Mouse (Mus musculus) ovary, adult 10 weeks (tissue): ENCODE results near the gene Mta1. TPM values are rescaled to one million over a fixed set of nuclear protein-coding genes. Genes with fewer than 3 reads are reported as not detected.

Experiments
- polyA plus RNA-seq: library from polyadenylated mRNA; stranded (reverse); fragments of 350-450 nt; fragmentation: Illumina TruSeq; extraction: RNeasy Lipid Tissue Mini Kit (QIAGEN cat#74804); gene quantifications from one replicate; pipeline ENCODE4 v1.2.3, GENCODE M21; 2014

Mta1 gene
- polyA plus RNA-seq, result 22.5 TPM

DNA sequence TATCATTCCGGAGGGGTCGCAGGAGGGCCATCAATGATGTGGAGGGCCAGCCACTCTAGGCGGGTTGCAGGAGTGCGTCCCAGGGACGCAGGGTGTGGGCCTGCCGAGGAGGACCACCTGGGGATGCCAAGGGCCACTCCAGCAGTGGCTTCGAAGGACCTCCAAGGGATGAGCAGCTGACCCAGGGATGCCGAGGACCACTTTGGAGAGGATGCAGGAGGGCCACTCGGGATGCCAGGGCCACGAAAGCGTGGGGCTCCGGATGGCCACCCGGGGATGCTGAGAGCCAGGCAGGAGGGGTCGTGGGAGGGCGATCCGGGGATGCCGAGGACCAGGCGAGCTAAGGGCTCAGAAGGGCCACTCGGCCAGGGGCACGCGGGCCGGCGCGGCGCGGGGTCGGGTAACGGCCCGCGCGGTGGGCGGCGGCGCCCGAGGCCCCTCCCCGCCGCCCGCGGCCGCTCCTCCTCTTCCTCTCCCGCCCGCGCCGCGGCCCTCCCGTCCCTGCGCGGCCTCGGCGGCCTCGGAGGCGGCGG is at the start of gene Mta1:
Mta1 (plus strand) TSS at position 530 of the 533 bp plus-strand sequence.

DNA sequence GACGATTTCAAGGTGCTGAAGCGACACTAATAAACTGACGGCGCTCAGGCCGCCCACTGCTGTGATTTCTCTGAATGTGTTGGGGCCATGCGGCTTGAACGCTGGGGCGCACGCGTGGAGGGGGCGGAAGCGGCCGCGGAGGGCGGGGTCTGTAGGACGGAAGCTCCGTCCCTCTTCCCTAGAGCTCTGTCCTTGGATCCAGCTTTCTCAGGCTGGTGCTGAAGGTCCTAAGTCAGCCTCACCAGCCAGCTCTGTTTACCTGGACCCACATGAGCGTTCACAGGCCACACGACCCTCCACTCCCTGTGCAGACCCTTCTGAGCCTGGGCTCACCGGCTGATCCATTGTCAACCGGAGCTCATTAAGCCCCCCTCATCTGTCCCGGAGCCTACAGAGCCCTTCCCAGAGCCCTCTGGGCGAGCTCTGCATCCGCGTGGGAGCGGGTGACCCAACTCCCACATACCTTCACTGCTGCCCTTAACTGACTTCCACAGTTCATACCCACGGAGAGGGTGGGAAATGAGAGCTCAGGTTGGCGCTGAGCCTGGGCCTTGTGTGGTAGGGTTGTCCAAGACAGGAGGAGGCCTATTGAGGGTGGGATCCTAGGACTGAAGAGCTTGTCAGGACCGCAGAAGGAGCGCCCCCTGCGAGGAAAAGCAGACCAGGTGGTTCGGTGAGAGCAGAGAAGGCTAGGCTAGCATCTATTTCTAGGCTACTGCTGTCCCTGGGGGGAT is 23.6 kb upstream of the Mta1 start, which contains the start of gene Tex22:
Tex22 (plus strand) TSS at position 174 of the 734 bp plus-strand sequence.

DNA sequence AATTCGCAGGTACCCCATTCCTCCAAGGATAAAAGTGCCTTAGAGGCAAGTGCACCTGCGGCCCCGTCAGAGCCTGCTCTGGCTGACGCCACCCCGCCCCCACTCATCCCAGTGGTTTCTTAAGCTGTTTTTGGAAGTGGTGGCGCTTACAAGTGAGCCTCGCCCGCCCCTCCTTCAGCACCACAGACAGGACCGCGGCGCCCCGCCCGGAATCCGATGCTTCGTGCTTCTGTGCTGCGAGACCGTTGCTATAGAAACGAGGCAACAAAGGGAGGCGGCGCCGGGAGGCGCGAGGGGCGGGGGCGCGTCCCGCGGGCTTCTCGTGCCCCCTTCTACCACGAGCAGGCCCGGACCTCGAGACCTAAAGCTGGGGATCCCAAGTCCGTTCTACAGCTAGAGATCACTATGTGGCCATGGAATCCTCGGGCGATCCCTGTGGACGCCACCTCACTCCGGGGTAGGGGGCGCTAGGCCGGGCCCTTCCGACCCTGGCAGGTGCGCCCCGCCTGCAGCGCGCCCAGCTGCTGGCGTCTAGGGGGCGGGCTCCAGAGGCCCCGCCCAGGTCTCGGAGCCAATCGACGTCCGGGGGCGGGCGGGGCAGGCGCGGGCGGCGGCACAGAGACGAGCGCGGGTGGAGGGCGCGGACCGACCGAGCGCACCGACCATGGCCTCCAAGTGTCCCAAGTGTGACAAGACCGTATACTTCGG is 42.0 kb downstream of the Mta1 start, which contains the start of gene Crip2:
Crip2 (plus strand) TSS at position 329 of the 708 bp plus-strand sequence.

DNA sequence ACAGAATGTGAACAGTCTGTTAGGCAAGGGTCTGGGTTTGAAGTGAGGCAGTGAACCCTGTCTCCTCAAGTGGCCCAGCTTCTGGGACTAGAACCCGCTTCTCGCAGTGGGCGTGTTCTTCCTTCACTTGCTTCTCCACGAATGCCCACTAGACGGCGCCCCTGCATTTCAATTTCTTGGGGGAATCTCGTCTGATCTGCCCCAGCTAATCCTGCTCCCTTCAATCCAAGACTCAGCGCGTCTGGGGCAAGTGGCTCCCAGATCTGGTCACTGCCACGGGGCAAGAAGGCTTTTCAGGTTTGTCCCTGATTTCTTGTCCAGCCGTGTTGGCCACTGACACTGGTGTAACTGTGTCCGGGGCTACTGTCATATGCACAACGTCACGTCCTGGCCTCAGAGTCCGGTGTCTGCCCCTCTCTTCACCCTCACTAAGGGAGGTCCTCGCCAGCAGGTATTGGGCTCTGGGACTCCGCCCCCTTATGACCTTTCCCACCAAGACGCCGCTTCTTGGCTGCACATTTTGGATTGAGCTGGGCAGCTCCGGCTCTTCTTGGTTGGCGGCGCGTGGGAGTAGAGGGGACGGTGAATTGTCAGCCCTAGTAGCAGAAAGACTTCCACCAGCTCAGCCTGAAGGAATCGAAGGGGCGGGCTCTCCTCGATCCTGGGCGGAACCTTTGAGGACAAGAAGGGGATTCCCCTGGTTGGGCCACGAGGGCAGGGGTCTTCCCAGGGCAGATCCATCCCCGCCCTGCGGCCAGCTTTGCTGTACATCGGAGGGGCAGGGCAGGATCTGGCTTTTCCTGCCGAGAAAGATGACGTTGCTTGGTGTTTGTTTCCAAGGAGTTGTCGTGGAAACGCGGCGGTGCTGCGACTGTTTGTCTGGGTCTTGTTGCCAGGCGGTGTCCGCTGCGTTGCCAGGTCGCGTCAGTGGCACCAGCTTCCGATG is 48.3 kb downstream of the Mta1 start, which contains the start of gene Crip1:
Crip1 (plus strand) TSS at position 205 of the 946 bp plus-strand sequence.

DNA sequence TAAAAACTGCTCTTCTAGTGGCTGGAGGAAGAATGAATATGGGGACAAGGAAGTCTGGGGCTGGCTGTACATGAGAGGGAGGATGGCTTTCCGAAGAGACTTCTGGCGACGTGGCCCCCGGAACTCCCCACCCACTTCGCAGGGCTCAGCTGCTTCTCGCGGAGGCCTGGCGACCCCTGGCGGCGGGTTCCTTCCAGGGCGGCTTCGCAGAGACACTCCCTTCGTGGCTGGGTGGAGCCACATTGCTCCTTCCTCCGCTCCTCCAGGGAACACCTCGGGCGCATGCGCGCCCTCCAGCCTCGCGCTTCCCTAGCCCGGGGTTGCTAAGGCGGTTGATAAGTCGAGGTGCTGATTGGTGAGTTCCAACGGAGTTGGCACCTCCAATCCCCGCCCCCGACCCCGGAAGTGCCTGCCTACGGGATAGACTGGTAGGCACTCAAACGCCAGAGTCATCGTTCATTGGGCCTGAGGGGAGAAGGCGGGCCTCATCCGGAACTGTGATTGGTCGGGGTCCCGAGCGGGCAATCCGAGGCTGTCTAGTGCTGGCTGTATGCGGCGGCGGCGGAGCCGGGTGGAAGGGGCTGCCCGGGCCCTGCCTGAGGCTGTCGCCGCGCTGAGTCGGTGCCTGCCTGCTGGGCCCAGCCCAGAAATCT is 57.9 kb downstream of the Mta1 start, which contains the start of gene Tedc1:
Tedc1 (plus strand) TSS at position 535 of the 653 bp plus-strand sequence.

DNA sequence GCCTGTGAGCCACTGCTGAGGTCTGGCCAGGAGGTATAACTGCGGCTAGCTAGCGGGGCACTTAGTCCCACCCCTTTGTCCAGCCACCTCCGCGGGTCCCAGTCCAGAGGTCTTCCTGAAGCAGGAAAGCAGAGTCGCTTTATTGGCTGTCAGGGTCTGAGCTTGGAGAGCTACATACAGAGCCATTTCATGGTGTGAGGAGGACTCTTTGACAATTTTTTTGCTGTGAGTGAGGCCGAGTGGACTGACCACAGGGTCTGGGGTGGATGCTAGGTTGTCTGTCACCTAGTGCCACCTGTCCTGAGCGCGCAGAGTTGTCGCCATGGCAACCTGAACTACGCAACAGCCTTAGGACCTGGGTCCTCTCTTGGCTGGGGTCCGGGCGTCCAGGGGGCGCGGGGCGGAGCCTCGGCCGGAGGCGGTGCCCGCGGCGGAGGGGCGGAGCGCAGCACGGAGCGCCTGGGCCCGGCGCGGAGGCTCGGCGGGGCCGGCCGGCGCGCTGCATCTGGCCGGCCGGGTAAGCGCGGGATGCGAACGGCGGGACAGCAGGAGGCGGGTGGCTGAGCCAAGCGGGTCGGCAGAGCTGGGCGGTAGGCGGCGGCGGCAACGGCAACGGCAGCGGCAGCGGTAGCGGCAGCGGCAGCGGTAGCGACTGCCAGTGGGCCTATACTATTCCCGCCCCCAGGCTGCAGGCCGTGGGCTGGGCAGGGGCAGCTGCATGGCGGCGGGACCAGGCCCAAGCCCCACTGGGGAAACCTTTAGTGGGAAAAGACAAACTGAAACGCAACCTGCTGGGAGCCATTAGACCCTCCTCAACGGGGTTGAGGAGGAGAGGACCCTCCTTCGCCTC is 87.6 kb downstream of the Mta1 start, which contains the start of gene Tmem121:
Tmem121 (plus strand) TSS at position 489 of the 850 bp plus-strand sequence.

Other genes starting within 250 kb of the Mta1 start
- 0.17 TPM for gene Gpr132, start 230.1 kb upstream of the Mta1 start, polyA plus RNA-seq
- 0.26 TPM for gene Jag2, start 168.5 kb upstream of the Mta1 start, polyA plus RNA-seq
- 1.6 TPM for gene Nudt14, start 156.2 kb upstream of the Mta1 start, polyA plus RNA-seq
- 0.77 TPM for gene Btbd6, start 121.8 kb upstream of the Mta1 start, polyA plus RNA-seq
- gene Brf1, start 97.6 kb upstream of the Mta1 start, polyA plus RNA-seq, result 12.9 TPM
- gene Pacs2, start 83.8 kb upstream of the Mta1 start, polyA plus RNA-seq, result 6.7 TPM
- not detected for gene Tex22, start 23.8 kb upstream of the Mta1 start, polyA plus RNA-seq
- gene Crip2, start 42.0 kb downstream of the Mta1 start, polyA plus RNA-seq, result not detected
- gene Crip1, start 48.0 kb downstream of the Mta1 start, polyA plus RNA-seq, result 1.1 TPM
- 0.34 TPM for gene Tedc1, start 58.1 kb downstream of the Mta1 start, polyA plus RNA-seq
- not detected for gene Tmem121, start 87.7 kb downstream of the Mta1 start, polyA plus RNA-seq